Mouse (Mus musculus) spleen, postnatal 4 days (tissue): ENCODE measurements around the gene Runx2.

Experiments
- DNase-seq, 2 experiments: peaks; one replicate each; pipeline ENCODE4 v3.0.0; 2022; ENCODE audit warnings: low spot score in 2 of 2

Runx2 gene

GRCm38 (mm10) chr17:44620456-44620855 is 194.1 kb downstream of the Runx2 start:
- no peak for DNase-seq

GRCm38 (mm10) chr17:44618691-44619090 is 195.9 kb downstream of the Runx2 start:
- no peak for DNase-seq

DNA sequence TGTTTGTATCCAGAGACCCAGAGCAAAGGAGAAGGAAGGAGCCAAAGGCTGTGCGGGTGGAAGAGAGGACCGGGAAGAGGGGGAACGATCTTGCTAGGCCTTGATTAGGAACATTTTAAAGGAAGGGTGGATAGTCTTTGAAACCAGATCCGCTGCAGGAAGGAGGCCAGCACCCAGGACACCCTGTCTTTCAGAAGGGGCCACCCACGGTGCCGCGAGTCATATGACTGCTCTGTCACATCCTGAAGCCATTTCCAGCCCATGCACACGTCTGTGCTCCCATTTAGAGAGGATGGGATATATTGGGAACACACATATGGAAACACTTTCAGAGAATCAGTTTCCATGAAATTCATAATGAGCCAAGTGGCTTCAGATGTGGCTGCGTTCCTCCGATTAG is 196.4 kb downstream of the Runx2 start:
- no peak for DNase-seq

- DNase-seq: no peak
Observed at GRCm38 (mm10) chr17:44617741-44618140, 196.9 kb downstream of the Runx2 start.

GRCm38 (mm10) chr17:44613716-44614715 is 200.6 kb downstream of the Runx2 start:
- no peak for DNase-seq

- no peak for DNase-seq
Observed at GRCm38 (mm10) chr17:44612641-44613040, 202.0 kb downstream of the Runx2 start.

DNA sequence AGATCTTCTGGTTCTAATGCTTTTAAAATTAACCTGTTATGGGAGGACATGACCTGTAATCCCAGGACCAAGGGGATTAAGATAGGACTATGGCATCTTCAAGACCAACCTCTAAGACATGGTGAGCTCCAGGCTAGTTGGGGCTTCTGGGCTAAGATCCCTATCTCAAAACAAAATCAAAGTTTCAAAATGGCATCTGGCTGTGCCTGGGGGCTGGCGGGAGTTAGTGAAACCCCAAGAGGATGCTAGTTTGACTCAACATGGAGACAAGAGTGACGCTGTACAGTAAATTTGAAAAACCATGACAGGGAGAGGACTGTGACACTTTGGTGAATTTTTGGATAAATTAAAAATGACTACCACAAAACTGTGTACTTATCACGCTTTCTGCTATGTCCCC is 202.6 kb downstream of the Runx2 start:
- no peak for DNase-seq

GRCm38 (mm10) chr17:44611543-44611942 is 203.1 kb downstream of the Runx2 start:
- DNase-seq: no peak

DNA sequence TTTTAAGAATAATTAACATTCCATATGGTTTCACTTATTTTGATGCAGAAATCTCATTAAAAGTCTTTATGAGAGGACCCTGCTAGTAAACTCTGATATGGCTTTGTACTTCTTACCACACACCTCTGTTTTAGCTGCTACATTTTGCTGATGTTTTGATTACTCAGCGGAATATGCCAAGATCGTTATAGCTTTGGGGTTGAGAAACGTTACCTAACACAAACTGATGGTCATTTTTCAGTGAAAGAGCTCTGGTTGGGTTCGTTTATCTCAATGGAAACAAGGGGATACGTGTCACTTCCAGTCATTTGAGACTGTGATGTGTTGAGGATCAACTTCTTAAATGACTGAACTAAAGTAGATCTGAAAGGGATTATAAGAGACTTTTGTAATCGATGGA is 203.8 kb downstream of the Runx2 start:
- DNase-seq: no peak

- DNase-seq: no peak
Observed at GRCm38 (mm10) chr17:44609897-44610641, 204.5 kb downstream of the Runx2 start.

- no peak for DNase-seq
Observed at GRCm38 (mm10) chr17:44609356-44609755, 205.2 kb downstream of the Runx2 start.

DNA sequence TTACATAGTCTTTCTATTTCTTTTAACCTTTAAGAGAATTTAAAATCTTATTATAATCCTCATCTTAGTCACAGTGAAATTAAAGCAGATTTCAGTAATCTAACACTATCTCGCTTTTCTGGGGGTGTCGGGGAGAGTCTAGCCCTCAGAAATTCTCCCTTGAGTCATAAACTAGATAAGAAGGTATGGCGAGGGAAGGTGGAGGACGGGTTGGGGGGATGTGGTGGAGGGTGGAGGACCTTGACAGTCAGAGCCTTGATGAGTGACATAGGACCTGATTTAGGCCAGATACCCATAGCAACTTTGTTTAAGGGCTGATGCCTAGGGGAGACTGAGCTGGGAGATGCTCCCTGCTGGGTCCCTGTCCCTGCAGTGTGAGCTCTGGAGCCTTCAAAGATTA is 205.7 kb downstream of the Runx2 start:
- no peak for DNase-seq

DNA sequence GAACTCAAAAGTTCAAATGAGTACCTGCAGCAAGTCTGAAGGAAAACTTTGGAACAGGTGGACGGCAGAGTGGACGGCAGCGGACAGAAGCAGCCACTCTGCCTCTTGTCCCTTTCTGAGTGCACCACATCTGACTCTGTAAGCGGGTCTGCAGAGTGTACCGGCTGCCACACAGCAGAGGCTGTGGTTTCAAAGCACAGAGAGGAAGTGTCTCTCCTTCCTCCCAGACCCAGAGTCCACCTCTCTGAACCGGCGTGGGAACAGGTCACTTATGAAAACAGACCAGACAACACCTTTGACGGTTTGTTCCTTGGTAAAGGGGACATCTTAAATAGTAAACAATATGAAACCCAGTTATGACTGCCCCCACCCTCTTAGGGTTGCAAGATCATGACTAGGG is 207.2 kb downstream of the Runx2 start:
- no peak for DNase-seq

DNA sequence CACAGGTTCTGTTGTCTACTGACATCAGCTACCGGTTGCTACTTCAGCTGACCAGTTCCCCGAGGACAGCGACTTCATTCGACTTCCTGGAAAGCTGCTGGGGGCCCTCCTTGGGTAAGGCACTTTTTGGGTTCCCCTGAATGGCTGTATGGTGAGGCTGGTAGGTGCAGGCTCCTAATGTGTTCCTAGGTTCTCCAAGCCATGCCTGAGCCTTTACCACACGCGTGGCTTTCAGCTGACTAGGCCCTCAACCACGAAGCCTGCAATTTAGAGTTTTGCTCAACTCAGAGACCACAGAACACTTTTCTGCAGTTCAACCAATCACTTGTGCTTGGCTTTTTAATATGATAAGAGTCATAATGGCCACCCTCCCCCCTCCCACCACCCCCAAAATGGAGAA is 208.4 kb downstream of the Runx2 start:
- DNase-seq: no peak

- no peak for DNase-seq
Observed at GRCm38 (mm10) chr17:44605749-44606148, 208.8 kb downstream of the Runx2 start.

DNA sequence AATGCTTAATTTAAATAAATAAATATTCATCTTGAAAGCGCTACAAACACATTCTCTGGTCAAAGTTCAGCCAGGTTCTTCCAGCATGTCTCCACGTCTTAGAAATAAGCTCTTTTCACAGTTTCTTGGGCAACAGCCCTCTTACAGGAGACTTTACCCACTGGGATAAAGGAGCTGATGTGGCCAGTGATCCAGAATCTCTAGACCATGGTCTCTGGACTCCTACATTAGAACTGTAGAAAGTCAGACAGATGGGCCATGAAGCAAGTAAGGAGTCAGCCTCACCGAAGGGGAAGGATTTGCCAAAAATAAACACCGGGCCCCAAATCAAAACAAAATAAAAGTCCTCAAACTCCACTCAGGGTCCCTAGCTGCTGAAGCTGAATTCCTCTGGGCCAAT is 211.4 kb downstream of the Runx2 start:
- no peak for DNase-seq

DNA sequence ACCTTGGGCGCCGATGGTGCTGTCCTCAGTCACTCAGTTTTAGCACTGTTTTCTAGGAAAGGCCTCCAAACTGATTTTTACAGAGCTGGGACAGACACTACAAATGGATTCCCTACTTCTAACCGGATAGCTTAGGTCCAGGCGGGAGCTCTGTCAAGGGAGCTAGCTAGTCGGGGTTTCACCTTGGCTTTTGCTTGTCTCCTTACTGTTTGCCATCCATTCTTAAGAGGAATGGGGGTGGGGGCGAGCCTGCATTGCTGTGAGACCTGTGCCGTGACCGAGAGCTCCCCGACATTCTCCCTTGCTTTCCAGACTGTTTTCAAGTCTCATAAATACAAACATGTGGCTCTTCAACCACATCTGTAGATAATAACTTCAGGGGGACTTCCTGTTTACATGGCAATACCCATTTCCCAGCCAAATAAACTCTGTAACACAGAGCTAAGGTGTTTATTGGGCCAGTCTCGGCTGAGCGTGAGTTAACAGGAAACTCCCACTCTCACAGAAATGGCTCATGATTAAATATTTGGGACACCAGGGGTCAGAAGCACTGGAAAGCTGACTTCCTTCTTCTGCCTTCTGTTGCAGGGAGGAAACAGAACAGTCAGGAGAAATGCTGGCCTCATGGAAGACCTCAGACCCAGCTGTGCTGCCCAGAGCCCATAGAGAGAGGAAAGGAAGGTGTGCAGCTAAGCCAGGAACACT is 213.1 kb downstream of the Runx2 start:
- no peak for DNase-seq

GRCm38 (mm10) chr17:44599856-44600255 is 214.7 kb downstream of the Runx2 start:
- no peak for DNase-seq

DNA sequence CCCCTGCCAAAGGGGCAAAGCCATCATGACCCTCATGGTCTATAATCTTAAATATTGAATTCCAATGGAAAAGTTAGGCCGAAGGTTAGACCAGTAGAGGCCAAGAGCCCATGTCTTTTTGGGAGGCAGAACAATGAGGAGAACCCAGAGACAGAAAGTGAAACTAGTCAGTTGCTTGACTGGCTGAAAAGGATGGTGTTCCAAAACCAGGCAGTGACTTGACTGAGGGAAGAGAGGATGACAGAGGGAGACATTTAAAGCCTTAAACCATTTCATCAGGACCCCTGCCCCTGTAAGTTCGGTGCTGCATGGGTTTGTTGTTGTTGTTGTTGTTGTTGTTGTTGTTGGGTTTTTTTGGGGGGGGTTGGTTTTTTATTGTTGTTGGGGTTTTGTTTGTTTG is 215.5 kb downstream of the Runx2 start:
- DNase-seq: no peak

DNA sequence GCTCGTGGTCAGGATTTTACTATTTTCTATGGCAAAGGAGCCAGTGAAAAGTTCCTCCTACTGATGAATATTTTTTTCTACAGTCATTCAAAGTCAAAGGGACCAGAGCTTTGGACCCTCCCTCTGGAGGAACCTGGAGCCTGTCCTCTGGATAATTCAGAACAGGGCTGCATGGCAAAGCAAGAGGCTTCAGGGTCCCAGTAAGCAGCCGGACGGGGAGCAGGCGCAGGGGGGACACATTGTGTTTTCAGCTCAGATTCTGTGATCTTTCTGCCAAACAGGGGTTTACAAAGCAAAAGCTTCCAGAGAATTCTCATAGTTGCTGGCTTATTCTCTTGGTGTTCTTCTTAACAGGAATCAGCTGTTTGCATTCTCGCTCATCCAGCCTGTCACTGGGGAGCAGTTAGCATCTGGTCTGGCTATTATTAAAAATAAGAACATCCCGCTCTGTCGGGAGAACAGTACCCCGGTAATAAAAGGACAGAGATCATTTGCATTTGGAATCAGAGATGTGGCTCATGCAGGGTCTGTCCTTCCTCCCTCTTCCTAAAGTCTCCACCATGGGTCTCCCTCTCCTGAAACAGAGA is 216.6 kb downstream of the Runx2 start:
- DNase-seq: no peak

GRCm38 (mm10) chr17:44592737-44593090 is 221.9 kb downstream of the Runx2 start:
- no peak for DNase-seq
